Mouse (Mus musculus) cortical plate, adult 2 months (tissue): ENCODE data around the gene Arhgef3.

ENCODE experiments used
- CTCF ChIP-seq: fragments of 200-500 bp; IDR thresholded peaks from 2 replicates; pipeline ENCODE4 v1.5.1; 2011; ENCODE audit warnings: mild to moderate bottlenecking, control low read depth, low read length; ENCODE audit not compliant: insufficient read depth; ENCODE audit errors: extremely low read depth
- POLR2A ChIP-seq: fragments of 200-500 bp; IDR thresholded peaks from 2 replicates; pipeline ENCODE4 v1.6.1; 2011; ENCODE audit warnings: mild to moderate bottlenecking, low read length, control low read depth; ENCODE audit not compliant: insufficient read depth; ENCODE audit errors: extremely low read depth

DNA sequence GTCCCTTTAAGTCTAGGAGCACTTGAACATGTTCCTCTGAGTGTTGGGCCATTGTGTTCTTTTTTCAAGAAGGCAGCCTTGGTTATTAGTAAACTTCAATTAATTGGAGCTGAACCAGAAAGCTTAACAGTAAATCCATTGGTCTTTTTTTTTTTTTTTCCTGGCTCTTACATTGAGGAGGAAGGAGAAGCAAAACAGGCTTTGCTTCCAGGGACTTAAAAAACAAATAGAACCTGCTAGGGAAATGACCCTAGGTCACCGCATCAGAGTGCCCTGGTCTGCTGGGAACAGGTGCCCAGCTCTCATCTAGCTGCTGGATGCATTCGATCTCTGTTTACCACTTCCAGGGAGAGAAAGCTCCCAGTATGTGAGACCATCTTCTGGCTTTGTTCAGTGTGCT is 227.8 kb downstream of the Arhgef3 start:
- no peak for TF ChIP-seq CTCF
- TF ChIP-seq POLR2A: no peak
